Mouse (Mus musculus) kidney, postnatal 14 days (tissue): ENCODE measurements around the gene Bpifb2.
"Not testable (repeated sequence)": the region's sequence is repeated elsewhere in the genome, so short reads cannot be mapped to it uniquely, and the experiment has no call there.

ENCODE experiments used
- DNase-seq: peaks from one replicate; pipeline ENCODE4 v3.0.0; 2022; ENCODE audit warnings: mixed read lengths

Gene Bpifb2

GRCm38 (mm10) chr2:153874745-153875144 is at the start of gene Bpifb2:
TSS of gene Bpifb2 (plus strand) at chr2:153875045.
- no peak for DNase-seq

- DNase-seq, result not testable (repeated sequence)
Observed at GRCm38 (mm10) chr2:153825900-153826299, 48.9 kb upstream of the Bpifb2 start.

GRCm38 (mm10) chr2:153827171-153827830 is 47.5 kb upstream of the Bpifb2 start:
- DNase-seq, result no peak

- no peak for DNase-seq
Observed at GRCm38 (mm10) chr2:153828704-153829103, 46.1 kb upstream of the Bpifb2 start.

GRCm38 (mm10) chr2:153833291-153833690 is 41.6 kb upstream of the Bpifb2 start:
- DNase-seq, result no peak

GRCm38 (mm10) chr2:153842854-153843253 is 32.0 kb upstream of the Bpifb2 start:
- DNase-seq, result no peak

- no peak for DNase-seq
Observed at GRCm38 (mm10) chr2:153848389-153848788, 26.5 kb upstream of the Bpifb2 start.

GRCm38 (mm10) chr2:153850351-153851029 is 24.4 kb upstream of the Bpifb2 start:
- no peak for DNase-seq

- DNase-seq, result peak; percentile 73
Observed at GRCm38 (mm10) chr2:153851030-153851360, 23.9 kb upstream of the Bpifb2 start.

GRCm38 (mm10) chr2:153853544-153853943 is 21.3 kb upstream of the Bpifb2 start:
- DNase-seq, result no peak

GRCm38 (mm10) chr2:153859581-153859980 is 15.3 kb upstream of the Bpifb2 start:
- no peak for DNase-seq

GRCm38 (mm10) chr2:153860315-153860714 is 14.5 kb upstream of the Bpifb2 start:
- DNase-seq, result no peak

- DNase-seq, result no peak
Observed at GRCm38 (mm10) chr2:153860715-153861114, 14.1 kb upstream of the Bpifb2 start.

- no peak for DNase-seq
Observed at GRCm38 (mm10) chr2:153861960-153862359, 12.9 kb upstream of the Bpifb2 start.

GRCm38 (mm10) chr2:153870984-153871383 is 3.9 kb upstream of the Bpifb2 start, which contains the start of gene Sun5:
TSS of gene Sun5 (minus strand) at chr2:153871084.
- DNase-seq, result no peak

GRCm38 (mm10) chr2:153899111-153899510 is 24.3 kb downstream of the Bpifb2 start:
- no peak for DNase-seq

GRCm38 (mm10) chr2:153900088-153900487 is 25.2 kb downstream of the Bpifb2 start, which contains the start of gene Bpifb6:
TSS of gene Bpifb6 (plus strand) at chr2:153900388.
- DNase-seq, result no peak

- DNase-seq, result no peak
Observed at GRCm38 (mm10) chr2:153902726-153903125, 27.9 kb downstream of the Bpifb2 start.

- DNase-seq, result no peak
Observed at GRCm38 (mm10) chr2:153906626-153907025, 31.8 kb downstream of the Bpifb2 start.

- DNase-seq, result peak; percentile 13
Observed at GRCm38 (mm10) chr2:153914151-153914550, 39.3 kb downstream of the Bpifb2 start.

- DNase-seq, result no peak
Observed at GRCm38 (mm10) chr2:153917930-153918329, 43.1 kb downstream of the Bpifb2 start, which contains the start of gene Bpifb3. TSS of gene Bpifb3 (plus strand) at chr2:153918230.

GRCm38 (mm10) chr2:153921246-153921645 is 46.4 kb downstream of the Bpifb2 start:
- no peak for DNase-seq

- peak; percentile 37 for DNase-seq
Observed at GRCm38 (mm10) chr2:153929871-153930413, 55.1 kb downstream of the Bpifb2 start.

- no peak for DNase-seq
Observed at GRCm38 (mm10) chr2:153931125-153931524, 56.3 kb downstream of the Bpifb2 start.
